Mouse (Mus musculus) liver, embryonic 14.5 days (tissue): ENCODE measurements around the gene Usf2.

ENCODE experiments used
- CTCF ChIP-seq: IDR thresholded peaks from 2 replicates; pipeline ENCODE4 v1.5.1; 2016; ENCODE audit warnings: antibody characterized with exemption, low read depth, control low read depth
- EP300 ChIP-seq: IDR thresholded peaks from 2 replicates; pipeline ENCODE4 v1.6.1; 2016; ENCODE audit warnings: antibody characterized with exemption, low read depth

DNA sequence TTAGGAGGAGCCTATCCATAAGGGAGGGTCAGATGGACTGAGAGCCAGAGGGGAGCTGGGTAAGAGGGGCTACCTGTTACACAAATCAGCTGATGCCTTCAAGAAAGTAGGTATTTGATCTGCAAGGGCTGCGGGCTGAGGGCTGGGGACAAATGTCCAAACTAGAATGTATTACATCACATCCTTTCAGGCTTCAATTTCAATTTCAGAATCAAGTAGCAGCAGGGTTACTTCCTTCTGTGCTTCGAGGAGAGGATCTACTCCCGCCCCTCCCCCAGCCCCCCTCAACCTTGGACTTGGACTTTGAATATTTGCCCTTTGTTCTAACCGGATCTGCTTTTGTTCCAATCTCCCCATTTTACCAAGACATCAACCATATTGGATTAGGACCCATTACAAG, 39.4 kb downstream of the Usf2 start:
- TF ChIP-seq CTCF (no peak), EP300 (no peak)
